Mouse (Mus musculus) liver, adult 2 months (tissue): ENCODE measurements around the gene Xxylt1. TPM values are rescaled to one million over a fixed set of nuclear protein-coding genes. Genes with fewer than 3 reads are reported as not detected.

ENCODE experiments used
- DNase-seq: peaks from one replicate; pipeline ENCODE4 v3.0.0-alpha.2; 2011; ENCODE audit warnings: low read depth, low spot score; ENCODE audit errors: extremely low read depth
- H3K27ac ChIP-seq: fragments of 200-500 bp; replicated peaks from 2 replicates; pipeline ENCODE4 v1.5.1; 2012; ENCODE audit warnings: low read depth, mild to moderate bottlenecking, control low read depth, inconsistent platforms, low read length; ENCODE audit not compliant: insufficient read depth
- H3K27me3 ChIP-seq: fragments of 200-500 bp; 2 replicates; pipeline ENCODE4 v1.6.1; 2012; ENCODE audit warnings: mild to moderate bottlenecking, moderate library complexity, low read length, inconsistent platforms; ENCODE audit not compliant: control insufficient read depth, insufficient read depth
- H3K36me3 ChIP-seq: fragments of 200-500 bp; 2 replicates; pipeline ENCODE4 v1.6.1; 2012; ENCODE audit warnings: low read length, inconsistent platforms; ENCODE audit not compliant: control insufficient read depth, insufficient read depth
- H3K4me1 ChIP-seq: fragments of 200-500 bp; 2 replicates; pipeline ENCODE4 v1.6.1; 2011; ENCODE audit warnings: low read length; ENCODE audit not compliant: control insufficient read depth, insufficient read depth
- H3K4me3 ChIP-seq: fragments of 200-500 bp; 2 replicates; pipeline ENCODE4 v1.5.1; 2011; ENCODE audit warnings: low read depth, mild to moderate bottlenecking, control low read depth, low read length, moderate library complexity; ENCODE audit not compliant: insufficient read depth
- H3K79me2 ChIP-seq: fragments of 200-500 bp; 2 replicates; pipeline ENCODE4 v1.6.1; 2012; ENCODE audit warnings: inconsistent platforms, mild to moderate bottlenecking, low read length, moderate library complexity; ENCODE audit not compliant: control insufficient read depth, insufficient read depth
- H3K9ac ChIP-seq: fragments of 200-500 bp; 2 replicates; pipeline ENCODE4 v1.6.1; 2012; ENCODE audit warnings: low read depth, mild to moderate bottlenecking, control low read depth, inconsistent platforms, low read length
- CTCF ChIP-seq: fragments of 200-500 bp; IDR thresholded peaks from 2 replicates; pipeline ENCODE4 v1.5.1; 2011; ENCODE audit warnings: low read depth, low read length, control low read depth
- POLR2A ChIP-seq: fragments of 200-500 bp; IDR thresholded peaks from 2 replicates; pipeline ENCODE4 v1.6.1; 2011; ENCODE audit warnings: low read length, control low read depth; ENCODE audit not compliant: insufficient read depth; ENCODE audit errors: extremely low read depth
- WGBS: fragments of 180-500 bp; shearing (Covaris S2); methylation state at CpG from one replicate; pipeline ENCODE4 v1.1.7; 2018; 5-methylcytosine and 5-hydroxymethylcytosine counted together
- polyA plus RNA-seq: library from polyadenylated mRNA; depleted of rRNA; stranded (reverse); fragments of >200 nt; gene quantifications from 2 replicates; pipeline ENCODE4 v1.2.3, GENCODE M21; 2012
- total RNA-seq: library from RNA; depleted of rRNA; stranded (reverse); fragments of >200 nt; gene quantifications from 2 replicates; pipeline ENCODE4 v1.2.3, GENCODE M21; 2014

Xxylt1 gene
- total and polyA plus RNA-seq, 2 experiments, result 1.1 to 2.1 TPM

DNA sequence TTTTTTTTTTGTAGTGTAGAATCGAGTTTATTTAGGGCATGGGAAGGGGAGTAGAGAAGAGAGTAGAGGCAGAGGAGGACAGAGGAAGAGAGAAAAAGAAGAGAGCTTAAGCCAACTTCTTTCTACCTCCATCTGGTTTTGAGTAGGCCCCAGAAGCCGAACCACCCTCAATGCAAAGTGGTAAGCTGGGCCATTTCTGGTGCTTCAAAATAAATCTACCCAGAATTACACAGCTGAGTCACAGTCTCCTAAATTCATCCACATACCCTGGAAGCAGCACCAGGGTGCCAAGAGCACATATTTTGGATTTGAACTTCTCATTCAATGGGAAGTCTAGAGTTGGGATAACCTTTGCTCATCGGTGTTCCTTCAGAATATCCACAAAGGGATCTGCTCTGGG, 152.1 kb downstream of the Xxylt1 start:
- no peak for TF ChIP-seq POLR2A
- TF ChIP-seq CTCF, result no peak
- Histone ChIP-seq H3K4me1 (no peaks in the 10 kb centered on the region), H3K27ac (no peak overlapping the region), H3K36me3 (no peaks in the 10 kb centered on the region), H3K27me3 (no peaks in the 10 kb centered on the region), H3K4me3 (no peak overlapping the region), H3K9ac (no peak overlapping the region), H3K79me2 (no peaks in the 10 kb centered on the region)
- WGBS, result 92% methylated on average over 3 of the region's 3 CpGs
- no peak for DNase-seq

DNA sequence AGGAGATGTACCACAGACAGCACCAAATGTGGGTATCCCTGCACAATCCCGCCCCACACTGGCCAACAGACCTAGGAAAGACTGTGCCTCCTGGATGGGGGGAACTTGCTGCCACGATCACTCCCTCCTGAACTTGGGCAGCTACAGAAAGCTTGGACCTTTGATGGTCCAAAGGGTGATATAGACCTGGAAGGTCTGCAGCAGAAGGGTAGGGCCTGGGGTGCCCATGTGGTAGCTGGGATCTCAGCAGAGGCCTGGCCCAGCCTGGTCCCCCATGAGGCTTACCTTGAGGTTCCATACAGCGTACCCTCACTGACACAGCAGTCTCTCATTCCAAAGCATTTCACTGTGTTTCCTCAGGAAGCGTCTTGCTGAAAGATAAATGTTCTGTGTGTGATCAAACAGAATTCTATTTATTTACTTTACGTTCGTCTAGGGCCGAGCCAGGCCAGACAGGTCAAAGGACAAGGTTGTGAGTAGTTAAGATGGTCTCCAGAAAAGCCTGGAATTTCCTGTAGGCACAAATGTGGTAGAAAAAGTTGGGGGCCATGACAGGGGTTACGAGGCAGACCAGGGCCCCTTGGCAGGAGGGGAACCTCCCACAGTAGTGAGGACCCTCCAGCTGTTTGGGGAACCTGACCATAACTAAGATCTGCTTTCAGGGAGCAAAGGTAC, 153.0 kb downstream of the Xxylt1 start:
- Histone ChIP-seq H3K9ac (no peak overlapping the region), H3K4me1 (no peaks in the 10 kb centered on the region), H3K36me3 (no peaks in the 10 kb centered on the region), H3K27me3 (no peaks in the 10 kb centered on the region), H3K4me3 (no peak overlapping the region), H3K79me2 (no peaks in the 10 kb centered on the region), H3K27ac (0 out of 2 replicates have a peak overlapping the region, but pooled peaks have one; percentile 18)
- no peak for DNase-seq
- 46% methylated on average over 8 of the region's 8 CpGs for WGBS
- TF ChIP-seq CTCF, result no peak
- no peak for TF ChIP-seq POLR2A

DNA sequence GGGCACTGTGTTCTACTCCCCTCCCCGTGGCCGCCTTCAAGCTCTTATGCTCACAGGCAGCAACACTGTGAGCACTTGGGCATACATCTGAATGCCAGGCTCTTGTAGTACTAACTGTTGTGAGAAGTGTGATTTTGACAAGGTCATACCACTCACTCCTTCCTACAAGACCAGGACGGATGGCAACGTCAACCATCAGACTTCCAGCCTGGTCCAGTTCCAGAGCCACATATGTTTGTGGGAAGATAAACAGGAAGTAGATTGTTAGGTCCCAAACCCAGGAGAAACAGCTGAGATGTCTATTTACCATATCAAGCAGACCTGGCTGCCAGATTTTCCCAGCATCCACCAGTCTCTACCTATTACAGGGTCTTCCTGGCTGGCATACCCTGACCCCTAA, 155.7 kb downstream of the Xxylt1 start:
- H3K79me2 ChIP-seq, result no peaks in the 10 kb centered on the region
- H3K4me3 ChIP-seq, result no peak overlapping the region
- H3K9ac ChIP-seq, result no peak overlapping the region
- no peak for DNase-seq
- no peaks in the 10 kb centered on the region for H3K36me3 ChIP-seq
- H3K27me3 ChIP-seq, result no peaks in the 10 kb centered on the region
- 68% methylated on average over 4 of the region's 4 CpGs for WGBS
- no peak overlapping the region for H3K27ac ChIP-seq
- TF ChIP-seq CTCF, result no peak
- TF ChIP-seq POLR2A, result no peak
- no peaks in the 10 kb centered on the region for H3K4me1 ChIP-seq

GRCm38 (mm10) chr16:30923899-30924298, 157.3 kb downstream of the Xxylt1 start:
- Histone ChIP-seq H3K9ac (no peak overlapping the region), H3K36me3 (no peaks in the 10 kb centered on the region), H3K4me3 (no peak overlapping the region), H3K4me1 (no peaks in the 10 kb centered on the region), H3K79me2 (no peaks in the 10 kb centered on the region), H3K27me3 (no peaks in the 10 kb centered on the region), H3K27ac (no peak overlapping the region)
- no peak for DNase-seq
- no peak for TF ChIP-seq POLR2A
- no peak for TF ChIP-seq CTCF
- 73% methylated on average over 7 of the region's 7 CpGs for WGBS

GRCm38 (mm10) chr16:30922548-30922947, 158.7 kb downstream of the Xxylt1 start:
- H3K27me3 ChIP-seq, result no peaks in the 10 kb centered on the region
- TF ChIP-seq CTCF (no peak), POLR2A (no peak)
- H3K36me3 ChIP-seq, result no peaks in the 10 kb centered on the region
- DNase-seq, result no peak
- H3K4me3 ChIP-seq, result no peak overlapping the region
- H3K79me2 ChIP-seq, result no peaks in the 10 kb centered on the region
- H3K9ac ChIP-seq, result no peak overlapping the region
- H3K4me1 ChIP-seq, result no peaks in the 10 kb centered on the region
- WGBS, result 84% methylated on average over 1 of the region's 1 CpGs
- no peak overlapping the region for H3K27ac ChIP-seq

GRCm38 (mm10) chr16:30918866-30919265, 162.4 kb downstream of the Xxylt1 start:
- H3K79me2 ChIP-seq, result no peaks in the 10 kb centered on the region
- no peak overlapping the region for H3K9ac ChIP-seq
- H3K27me3 ChIP-seq, result no peaks in the 10 kb centered on the region
- H3K4me1 ChIP-seq, result no peaks in the 10 kb centered on the region
- no peak overlapping the region for H3K27ac ChIP-seq
- WGBS, result 96% methylated on average over 7 of the region's 7 CpGs
- no peak overlapping the region for H3K4me3 ChIP-seq
- no peak for DNase-seq
- no peak for TF ChIP-seq POLR2A
- no peak for TF ChIP-seq CTCF
- no peaks in the 10 kb centered on the region for H3K36me3 ChIP-seq
